Mouse (Mus musculus): ENCODE data around the gene Ugt1a9.
A peak's percentile ranks its signal among the peaks of the same experiment; 100 is the strongest.
"Not testable (repeated sequence)": the region's sequence is repeated elsewhere in the genome, so short reads cannot be mapped to it uniquely, and the experiment has no call there.

The Ugt1a9 gene

DNA sequence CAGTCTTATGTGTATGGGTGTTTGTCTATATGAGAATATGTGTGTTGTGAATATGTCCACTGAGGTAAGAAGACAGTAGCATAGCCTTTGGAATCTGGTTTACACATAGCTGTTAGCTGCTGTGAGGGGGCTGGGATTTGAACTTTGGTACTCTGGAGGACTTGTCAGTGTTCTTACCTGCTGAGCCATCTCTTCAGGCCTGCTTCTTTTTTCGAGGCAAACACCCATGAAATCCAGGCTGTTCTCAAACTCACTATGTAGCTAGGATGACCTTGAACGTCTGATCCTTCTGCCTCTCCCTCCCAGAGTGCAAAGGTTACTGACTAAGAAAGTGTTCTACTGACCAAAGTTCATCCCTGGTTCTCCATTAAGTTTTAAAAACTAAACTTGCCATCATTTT lies 35.1 kb downstream of the Ugt1a9 start:
- DNase-seq (ENCODE audit: low spot score in 2 of 2), result no peak

- DNase-seq (ENCODE audit: low spot score in 2 of 2), result not testable (repeated sequence)
Observed at GRCm38 (mm10) chr1:88109027-88109557, 38.5 kb downstream of the Ugt1a9 start.

- not testable (repeated sequence) for DNase-seq (ENCODE audit: low spot score in 2 of 2)
Observed at GRCm38 (mm10) chr1:88109604-88110003, 39.0 kb downstream of the Ugt1a9 start.

DNA sequence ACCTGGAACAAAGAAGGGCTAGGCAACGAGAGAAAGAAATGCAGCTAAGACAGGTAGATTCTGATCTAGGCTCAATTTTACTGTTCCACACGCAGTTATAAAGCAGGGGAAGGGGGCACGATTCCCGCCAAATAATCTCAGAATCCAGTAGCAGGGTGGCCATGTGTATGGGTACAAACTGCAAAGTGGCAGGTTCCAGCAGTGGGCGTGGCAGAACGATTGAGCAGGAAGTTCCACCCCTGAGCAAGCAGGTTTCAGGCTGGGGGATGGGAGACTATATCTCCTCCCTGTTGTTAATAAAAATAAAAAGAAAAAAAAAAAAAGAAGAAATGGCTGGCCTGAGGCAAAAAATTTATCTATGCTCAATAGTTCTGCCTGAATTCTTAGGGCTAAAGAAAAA lies 42.2 kb downstream of the Ugt1a9 start:
- not testable (repeated sequence) for DNase-seq (ENCODE audit: low spot score in 2 of 2)

DNA sequence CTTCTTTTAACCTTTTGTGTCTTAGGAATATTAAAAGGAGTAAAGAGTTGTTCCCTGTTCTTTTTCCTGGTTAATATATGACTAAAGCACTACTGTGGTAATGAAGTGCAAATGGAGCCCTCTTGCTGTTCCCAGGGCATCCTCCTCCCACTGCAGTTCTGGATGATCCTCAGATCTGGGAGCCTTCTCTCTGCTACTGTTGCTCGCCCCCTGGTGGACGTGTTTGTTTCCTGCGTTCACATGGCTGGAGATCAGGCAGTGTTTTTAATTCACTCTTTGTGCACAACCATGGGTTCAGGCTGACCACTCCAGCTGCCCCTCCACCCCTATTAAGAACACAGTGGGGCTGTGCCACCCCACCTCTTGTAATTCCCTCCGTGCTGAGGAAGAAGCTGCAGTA lies 50.0 kb downstream of the Ugt1a9 start:
- DNase-seq (ENCODE audit: low spot score in 2 of 2), result peak in 1 of 2 experiments; percentile 3

GRCm38 (mm10) chr1:88121521-88121920 lies 50.9 kb downstream of the Ugt1a9 start:
- DNase-seq (ENCODE audit: low spot score in 2 of 2), result not testable (repeated sequence)

GRCm38 (mm10) chr1:88125827-88126360 lies 55.3 kb downstream of the Ugt1a9 start:
- not testable (repeated sequence) for DNase-seq (ENCODE audit: low spot score in 2 of 2)

- DNase-seq (ENCODE audit: low spot score in 2 of 2), result not testable (repeated sequence)
Observed at GRCm38 (mm10) chr1:88129091-88129490, 58.5 kb downstream of the Ugt1a9 start.

DNA sequence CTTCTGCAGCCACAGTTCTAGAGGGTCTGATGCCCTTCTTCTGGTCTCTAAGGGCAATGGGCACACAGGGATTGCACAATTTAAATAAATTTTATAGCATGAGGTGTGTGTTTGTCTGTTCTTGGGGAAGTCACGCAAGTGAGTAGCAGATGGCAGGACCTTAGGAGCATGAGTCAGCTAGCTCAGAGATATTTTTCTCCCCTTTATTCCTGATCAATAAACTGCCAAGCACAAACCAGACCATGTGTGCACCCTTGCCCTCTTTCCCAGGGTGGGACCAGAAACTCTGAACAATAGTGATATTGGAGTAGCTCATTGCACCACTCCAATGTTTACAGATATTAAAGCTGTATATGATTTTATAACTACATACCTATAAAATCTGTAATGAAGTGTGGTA lies 59.6 kb downstream of the Ugt1a9 start:
- not testable (repeated sequence) for DNase-seq (ENCODE audit: low spot score in 2 of 2)

DNA sequence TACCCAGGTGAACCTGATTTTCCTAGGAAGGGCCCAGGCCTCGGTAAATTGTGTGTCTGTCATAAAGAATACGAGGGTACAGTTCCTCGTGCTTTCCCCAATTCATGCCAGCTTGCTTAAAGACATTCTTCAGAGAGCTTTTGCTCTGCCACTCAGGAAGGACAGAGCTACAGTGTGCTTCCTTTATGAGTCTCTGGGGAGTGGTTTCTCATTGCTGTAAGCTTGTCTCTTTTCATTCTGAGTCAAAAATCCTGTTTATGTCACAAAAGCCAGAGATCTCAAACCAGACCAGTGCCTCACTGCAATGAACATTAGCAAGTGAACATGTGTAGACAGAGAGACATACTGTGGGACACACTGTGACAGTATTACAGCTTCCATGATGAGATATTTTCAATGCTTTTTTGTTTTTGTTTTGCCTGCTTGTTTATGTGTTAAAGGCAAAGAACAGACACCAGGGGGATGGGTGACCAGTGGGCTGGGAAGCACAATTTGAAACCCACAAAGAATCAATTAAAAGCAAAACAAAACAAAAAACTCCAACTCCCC lies 63.4 kb downstream of the Ugt1a9 start:
- DNase-seq (ENCODE audit: low spot score in 2 of 2), result no peak

DNA sequence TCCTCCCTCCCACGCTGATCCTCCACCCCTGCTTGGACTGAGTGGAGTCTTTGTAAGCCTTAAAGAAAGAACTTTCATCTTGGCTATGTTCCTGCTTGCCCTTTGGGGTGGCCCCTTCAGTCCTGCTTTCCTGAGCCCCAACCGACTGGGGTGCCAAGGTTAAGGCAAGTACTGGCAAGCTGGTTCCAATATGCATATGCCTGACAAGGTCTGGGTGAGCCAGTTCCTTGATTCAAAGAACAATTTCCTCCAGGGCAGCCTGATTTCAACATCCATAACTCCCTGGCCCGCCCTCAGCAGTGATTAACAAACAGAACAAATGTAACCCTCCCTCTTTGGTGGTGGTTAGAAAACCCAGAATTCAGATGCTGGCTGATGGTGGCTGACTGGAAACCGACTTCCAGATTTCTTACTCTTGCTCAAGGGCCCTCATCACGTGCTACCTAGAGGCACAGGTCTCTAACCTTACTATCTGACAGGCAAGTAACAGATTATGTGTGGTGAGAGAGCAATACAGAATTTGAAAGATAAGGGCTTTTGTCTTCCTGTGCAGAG lies 63.9 kb downstream of the Ugt1a9 start, which contains the start of gene Ugt1a6a:
TSS of gene Ugt1a6a (plus strand) at position 353 of the 555 bp plus-strand sequence.
- not testable (repeated sequence) for DNase-seq (ENCODE audit: low spot score in 2 of 2)

DNA sequence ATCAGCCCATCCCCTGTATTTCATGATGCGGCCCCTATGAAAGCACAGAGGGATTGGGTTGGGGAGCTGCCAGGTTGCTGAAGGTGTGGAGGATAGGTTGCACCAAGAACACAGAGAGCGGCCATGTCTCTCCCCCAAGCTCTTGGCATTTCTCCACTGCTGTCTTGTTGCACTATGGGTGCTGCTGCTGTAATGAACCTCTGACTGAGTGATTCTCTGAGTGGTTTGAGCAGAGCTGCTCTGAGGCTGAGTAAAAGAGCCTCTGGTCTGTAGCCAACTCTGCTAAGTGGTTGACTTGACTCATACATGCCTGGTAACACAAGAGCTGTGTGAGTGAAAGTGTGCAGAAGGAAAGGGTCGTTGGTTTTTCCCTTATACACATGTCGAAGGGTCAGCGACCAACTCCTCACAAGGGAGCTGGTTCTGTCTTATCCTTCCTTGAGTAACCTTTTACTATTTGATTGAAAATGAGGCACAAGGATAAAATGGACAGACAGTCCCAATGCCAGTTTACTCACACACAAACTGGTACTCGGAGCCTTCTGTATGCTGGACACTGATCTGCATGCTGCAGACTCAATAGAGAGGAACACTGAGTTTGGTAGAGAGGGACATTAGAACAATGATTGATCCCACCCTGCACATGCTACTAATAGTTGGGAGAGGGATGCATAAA lies 64.8 kb downstream of the Ugt1a9 start:
- not testable (repeated sequence) for DNase-seq (ENCODE audit: low spot score in 2 of 2)

GRCm38 (mm10) chr1:88136646-88137045 lies 66.0 kb downstream of the Ugt1a9 start:
- no peak for DNase-seq (ENCODE audit: low spot score in 2 of 2)

DNA sequence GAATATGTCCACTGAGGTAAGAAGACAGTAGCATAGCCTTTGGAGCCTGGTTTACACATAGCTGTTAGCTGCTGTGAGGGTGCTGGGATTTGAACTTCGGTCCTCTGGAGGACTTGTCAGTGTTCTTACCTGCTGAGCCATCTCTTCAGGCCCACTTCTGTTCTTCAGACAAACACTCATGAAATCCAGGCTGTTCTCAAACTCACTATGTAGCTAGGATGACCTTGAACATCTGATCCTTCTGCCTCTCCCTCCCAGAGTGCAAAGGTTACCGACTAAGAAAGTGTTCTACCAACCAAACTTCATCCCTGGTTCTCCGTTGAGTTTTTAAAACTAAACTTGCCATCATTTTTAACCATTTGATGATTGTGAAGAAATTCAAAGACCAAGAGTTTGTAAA lies 66.7 kb downstream of the Ugt1a9 start:
- DNase-seq (ENCODE audit: low spot score in 2 of 2), result no peak

- DNase-seq (ENCODE audit: low spot score in 2 of 2), result no peak
Observed at GRCm38 (mm10) chr1:88138145-88138544, 67.5 kb downstream of the Ugt1a9 start.

DNA sequence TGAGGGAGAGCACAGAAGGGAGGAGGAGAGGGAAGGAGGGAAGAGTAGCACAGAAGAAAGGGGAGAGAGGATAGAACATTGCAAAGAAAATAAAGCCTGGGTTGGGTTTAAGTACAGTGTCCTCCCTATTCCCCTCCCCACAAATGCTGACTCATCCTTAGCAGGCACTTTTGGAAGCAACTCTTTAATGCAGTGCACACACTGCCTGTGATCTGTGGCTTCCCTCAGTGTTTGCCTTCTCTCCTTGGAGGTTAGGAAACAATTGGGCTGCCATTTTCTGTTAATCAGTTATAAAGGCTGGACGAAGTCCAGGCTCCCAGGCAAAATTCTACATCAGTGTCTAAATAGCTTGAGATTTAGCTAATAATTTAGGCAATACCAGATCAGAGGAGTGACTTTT lies 69.9 kb downstream of the Ugt1a9 start:
- not testable (repeated sequence) for DNase-seq (ENCODE audit: low spot score in 2 of 2)

GRCm38 (mm10) chr1:88143966-88144675 lies 73.5 kb downstream of the Ugt1a9 start:
- peak; percentile 7 to 19 for DNase-seq (ENCODE audit: low spot score in 2 of 2)

DNA sequence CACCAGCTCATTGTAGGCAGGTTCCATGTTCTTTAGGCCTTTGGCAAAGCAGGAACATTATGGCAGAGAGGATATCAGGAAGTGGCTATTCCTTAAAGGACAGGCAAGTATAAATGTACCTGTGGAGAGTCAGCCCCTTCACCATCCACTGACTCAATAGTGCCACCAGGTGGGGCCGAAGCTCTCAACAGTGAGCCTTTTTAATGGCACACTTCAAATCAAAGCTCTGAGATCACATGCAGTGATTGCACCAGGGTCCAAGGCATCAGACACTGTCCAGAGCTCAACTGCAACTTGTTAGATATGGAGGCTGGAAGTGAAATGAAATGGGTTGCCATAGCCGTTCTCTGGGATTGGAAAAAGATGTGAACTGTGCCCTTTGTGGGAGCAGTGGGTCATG lies 74.7 kb downstream of the Ugt1a9 start:
- not testable (repeated sequence) for DNase-seq (ENCODE audit: low spot score in 2 of 2)

GRCm38 (mm10) chr1:88150133-88150532 lies 79.5 kb downstream of the Ugt1a9 start:
- DNase-seq (ENCODE audit: low spot score in 2 of 2), result not testable (repeated sequence)

DNA sequence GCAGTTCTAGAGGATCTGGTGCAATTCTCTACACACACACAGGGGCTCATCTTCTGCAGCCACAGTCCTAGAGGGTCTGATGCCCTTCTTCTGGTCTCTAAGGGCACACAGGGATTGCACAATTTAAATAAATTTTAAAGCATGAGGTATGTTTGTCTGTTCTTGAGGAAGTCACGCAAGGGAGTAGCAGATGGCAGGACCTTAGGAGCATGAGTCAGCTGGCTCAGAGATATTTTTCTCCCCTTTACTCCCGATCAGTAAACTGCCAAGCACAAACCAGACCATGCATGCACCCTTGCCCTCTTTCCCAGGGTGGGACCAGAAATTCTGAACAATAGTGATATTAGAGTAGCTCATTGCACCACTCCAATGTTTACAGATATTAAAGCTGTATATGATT lies 87.8 kb downstream of the Ugt1a9 start:
- DNase-seq (ENCODE audit: low spot score in 2 of 2), result no peak

- no peak for DNase-seq (ENCODE audit: low spot score in 2 of 2)
Observed at GRCm38 (mm10) chr1:88165711-88166110, 95.1 kb downstream of the Ugt1a9 start, which contains the start of gene Ugt1a5. Gene Ugt1a5, plus strand, starts transcription at chr1:88166012.

DNA sequence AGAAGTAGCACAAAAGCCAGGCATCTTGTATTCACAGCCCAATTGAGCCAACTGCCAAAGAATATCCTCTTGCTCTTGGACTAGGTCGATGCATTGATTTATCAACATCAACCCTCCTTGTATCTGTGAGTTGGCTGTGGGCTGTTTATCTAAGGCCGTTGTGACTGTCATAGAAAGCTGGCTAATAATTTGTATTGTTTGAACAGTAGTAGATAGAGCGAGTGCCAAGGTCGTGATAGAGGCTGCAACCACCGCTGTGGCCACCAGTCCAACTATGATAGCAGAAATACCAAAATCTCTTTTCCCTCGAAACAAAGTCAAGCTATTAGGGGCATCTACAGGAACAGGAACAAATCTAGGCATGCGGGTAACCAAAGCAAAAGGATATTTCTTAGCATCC lies 101.6 kb downstream of the Ugt1a9 start:
- DNase-seq (ENCODE audit: low spot score in 2 of 2), result not testable (repeated sequence)

Measured in natural killer cell, adult 2 months (primary cell).